Mouse (Mus musculus): Measurements from ENCODE around the gene Mei1. TPM values are rescaled to one million over a fixed set of nuclear protein-coding genes. Genes with fewer than 3 reads are reported as not detected.

Mei1 gene
- polyA plus RNA-seq, 1 experiment from 2014 or later: 0.05 TPM

DNA sequence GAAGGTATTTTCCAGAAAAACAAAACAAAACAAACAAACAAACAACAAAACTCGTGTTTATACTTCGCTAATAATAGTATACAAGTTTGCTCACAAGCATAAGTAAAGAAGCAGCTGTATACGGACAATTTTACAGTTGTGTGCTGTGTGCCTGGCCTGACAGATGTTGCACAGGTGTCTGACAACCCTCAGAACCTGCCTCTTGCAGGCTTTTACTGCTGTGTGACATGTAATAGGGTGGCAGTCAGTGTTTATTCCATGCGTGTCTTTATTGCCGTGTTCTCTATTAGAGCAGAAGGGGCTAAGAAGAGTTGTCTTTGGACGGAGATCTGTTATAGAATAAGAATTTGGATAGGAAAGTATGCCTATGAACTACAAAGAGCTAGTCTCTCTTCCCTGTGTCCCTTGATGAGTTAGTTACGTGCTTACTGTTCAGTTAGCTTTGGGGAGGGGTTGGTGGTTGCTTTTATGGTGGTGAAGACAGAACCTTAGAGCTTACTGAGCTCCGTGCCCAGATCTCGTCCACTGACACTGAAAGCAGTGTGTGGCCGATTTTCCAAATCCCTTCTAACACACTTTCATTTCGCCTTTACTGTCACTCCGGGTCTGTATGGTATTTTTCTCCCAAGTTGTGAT, 92.3 kb downstream of the Mei1 start:
- DNase-seq (ENCODE audit: low spot score): no peak
- H3K27me3 ChIP-seq (ENCODE audit: insufficient read depth, poor library complexity, severe bottlenecking): no peaks in the 10 kb centered on the region
- peaks cover 81% of the 10 kb centered on the region for H3K4me1 ChIP-seq
- no peak overlapping the region for H3K4me3 ChIP-seq
- H3K27ac ChIP-seq: no peak overlapping the region
- H3K36me3 ChIP-seq: no peaks in the 10 kb centered on the region
- 92% methylated on average over 12 of the region's 12 CpGs for WGBS
- no peaks in the 10 kb centered on the region for H3K9me3 ChIP-seq

DNA sequence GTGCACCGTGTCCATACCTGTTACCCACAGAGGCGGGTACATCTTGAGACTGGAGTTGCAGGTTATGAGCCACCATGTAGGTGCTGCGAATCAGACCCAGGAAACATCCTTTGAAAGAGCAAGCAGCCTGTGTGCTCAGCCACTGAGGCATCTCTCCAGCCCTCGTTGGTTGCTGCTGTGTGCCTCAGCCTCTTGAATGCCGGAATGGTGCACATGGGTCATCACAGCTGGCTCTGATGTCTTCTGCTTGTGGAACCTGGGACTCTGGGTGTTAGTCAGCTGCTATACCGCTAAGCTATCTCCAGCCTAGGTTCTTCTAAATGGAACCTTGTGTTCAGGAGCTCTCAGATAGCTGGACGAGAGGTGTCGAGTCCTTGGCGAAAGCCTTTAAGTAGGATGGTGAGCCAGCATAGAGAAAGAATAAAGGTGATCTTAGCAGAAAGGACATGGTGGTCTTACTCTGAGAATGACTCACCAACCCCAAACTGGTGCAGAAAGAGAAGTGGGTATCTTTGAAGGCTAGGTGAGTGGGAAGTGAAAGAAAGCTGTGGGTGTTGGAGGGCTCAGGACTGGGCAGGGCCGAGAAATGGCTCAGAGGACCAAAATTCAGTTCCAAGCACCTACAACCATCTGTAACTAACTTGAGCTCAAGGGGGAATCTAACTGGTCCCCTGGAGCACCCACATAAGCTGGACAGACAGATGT, 93.7 kb downstream of the Mei1 start:
- H3K9me3 ChIP-seq: no peaks in the 10 kb centered on the region
- no peak overlapping the region for H3K4me3 ChIP-seq
- no peaks in the 10 kb centered on the region for H3K36me3 ChIP-seq
- peaks cover 82% of the 10 kb centered on the region for H3K4me1 ChIP-seq
- H3K27me3 ChIP-seq (ENCODE audit: insufficient read depth, poor library complexity, severe bottlenecking): no peaks in the 10 kb centered on the region
- 72% methylated on average over 10 of the region's 10 CpGs for WGBS
- peak overlapping the region; percentile 52 for H3K27ac ChIP-seq
- no peak for DNase-seq (ENCODE audit: low spot score)

DNA sequence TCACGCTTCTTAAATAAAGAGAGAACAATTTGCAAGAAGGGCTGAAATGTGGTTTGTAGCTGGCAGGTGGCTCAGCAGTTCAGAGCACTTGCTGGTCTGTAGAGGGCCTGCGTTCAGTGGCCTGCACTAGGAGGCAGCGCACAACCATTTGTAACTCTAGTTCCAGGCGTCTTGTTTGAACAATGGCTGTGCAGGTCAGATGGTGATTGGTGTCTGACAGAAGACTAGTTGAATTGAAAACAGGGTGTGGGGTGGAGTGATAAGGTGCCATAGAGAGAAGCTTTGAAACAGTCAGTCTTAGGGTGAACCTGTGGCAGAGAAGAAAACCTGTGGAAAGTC, 94.2 kb downstream of the Mei1 start:
- Histone ChIP-seq H3K9me3 (no peaks in the 10 kb centered on the region), H3K27ac (peak overlapping the region; percentile 76), H3K27me3 (ENCODE audit: insufficient read depth, poor library complexity, severe bottlenecking) (no peaks in the 10 kb centered on the region), H3K4me1 (peaks cover 79% of the 10 kb centered on the region), H3K36me3 (no peaks in the 10 kb centered on the region), H3K4me3 (no peak overlapping the region)
- WGBS: 60% methylated on average over 4 of the region's 4 CpGs
- no peak for DNase-seq (ENCODE audit: low spot score)

DNA sequence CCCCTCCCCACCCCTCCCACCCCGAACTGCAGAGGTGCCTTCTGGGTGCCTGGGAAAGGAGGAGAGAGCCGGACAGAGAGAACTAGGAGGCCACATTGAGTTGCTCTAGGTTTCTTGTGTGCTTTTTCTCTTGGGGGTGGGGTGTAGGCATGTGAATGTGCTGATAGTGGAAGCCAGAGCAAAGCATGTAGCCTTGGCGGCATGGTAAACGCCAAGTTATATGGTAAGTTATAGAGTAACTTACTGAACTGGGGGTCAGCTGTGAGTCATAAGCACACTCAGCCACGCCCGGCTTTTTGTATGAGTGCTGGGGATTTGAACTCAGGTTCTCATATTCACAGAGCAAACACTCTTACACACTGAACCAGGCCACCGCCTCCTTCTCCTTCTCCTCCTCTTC, 94.7 kb downstream of the Mei1 start:
- peaks cover 75% of the 10 kb centered on the region for H3K4me1 ChIP-seq
- H3K9me3 ChIP-seq: no peaks in the 10 kb centered on the region
- WGBS: 71% methylated on average over 7 of the region's 7 CpGs
- no peaks in the 10 kb centered on the region for H3K27me3 ChIP-seq (ENCODE audit: insufficient read depth, poor library complexity, severe bottlenecking)
- peak overlapping the region; percentile 76 for H3K27ac ChIP-seq
- H3K4me3 ChIP-seq: no peak overlapping the region
- DNase-seq (ENCODE audit: low spot score): no peak
- no peaks in the 10 kb centered on the region for H3K36me3 ChIP-seq

DNA sequence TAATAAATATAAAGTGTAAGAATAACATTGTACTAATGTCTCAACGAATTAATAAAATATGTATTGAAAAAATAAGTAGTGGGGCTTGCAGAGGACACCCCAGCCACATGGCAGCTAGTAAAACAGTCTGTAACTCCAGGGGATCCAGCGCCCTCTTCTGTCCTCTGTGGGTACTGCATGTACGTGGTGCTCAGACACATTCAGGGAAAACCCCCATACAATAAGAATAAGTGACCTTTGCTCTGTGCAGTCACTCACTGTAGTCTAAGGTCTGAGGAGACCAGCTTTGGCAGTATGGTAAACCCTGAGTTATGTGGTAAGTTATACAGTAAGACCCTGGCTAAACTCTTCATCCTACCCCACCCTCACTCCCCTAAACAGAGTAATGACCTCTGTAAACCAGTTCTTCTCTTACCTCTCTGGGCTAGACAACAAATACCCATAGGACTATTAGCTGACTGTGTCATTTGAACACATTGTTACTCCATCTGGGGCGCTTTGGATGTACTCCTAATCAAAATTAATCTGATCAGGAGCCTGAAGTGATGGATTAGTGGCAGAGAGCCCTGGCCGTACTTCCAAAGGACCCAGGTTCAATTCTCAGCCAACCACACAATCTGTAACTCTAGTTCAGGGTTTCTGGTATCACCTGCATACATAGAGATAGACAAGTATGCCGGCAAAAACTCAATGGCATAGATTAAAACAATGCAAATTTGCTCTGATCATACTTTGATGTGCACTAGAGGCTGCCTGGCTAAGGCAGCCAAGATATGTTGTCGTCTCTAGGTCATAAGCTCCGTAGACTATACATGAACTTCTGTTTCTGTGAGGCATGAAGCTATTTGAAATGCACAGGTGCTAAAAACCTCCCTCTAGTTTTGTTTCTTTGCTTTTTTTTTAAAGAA, 95.8 kb downstream of the Mei1 start:
- H3K27ac ChIP-seq: peak overlapping the region; percentile 62; the same call in 1 of the 2 replicates
- DNase-seq (ENCODE audit: low spot score): peak; percentile 91
- H3K36me3 ChIP-seq: peaks cover 9% of the 10 kb centered on the region
- no peaks in the 10 kb centered on the region for H3K27me3 ChIP-seq (ENCODE audit: insufficient read depth, poor library complexity, severe bottlenecking)
- WGBS: 58% methylated on average over 8 of the region's 8 CpGs
- no peak overlapping the region for H3K4me3 ChIP-seq
- H3K9me3 ChIP-seq: no peaks in the 10 kb centered on the region
- H3K4me1 ChIP-seq: peaks cover 75% of the 10 kb centered on the region

DNA sequence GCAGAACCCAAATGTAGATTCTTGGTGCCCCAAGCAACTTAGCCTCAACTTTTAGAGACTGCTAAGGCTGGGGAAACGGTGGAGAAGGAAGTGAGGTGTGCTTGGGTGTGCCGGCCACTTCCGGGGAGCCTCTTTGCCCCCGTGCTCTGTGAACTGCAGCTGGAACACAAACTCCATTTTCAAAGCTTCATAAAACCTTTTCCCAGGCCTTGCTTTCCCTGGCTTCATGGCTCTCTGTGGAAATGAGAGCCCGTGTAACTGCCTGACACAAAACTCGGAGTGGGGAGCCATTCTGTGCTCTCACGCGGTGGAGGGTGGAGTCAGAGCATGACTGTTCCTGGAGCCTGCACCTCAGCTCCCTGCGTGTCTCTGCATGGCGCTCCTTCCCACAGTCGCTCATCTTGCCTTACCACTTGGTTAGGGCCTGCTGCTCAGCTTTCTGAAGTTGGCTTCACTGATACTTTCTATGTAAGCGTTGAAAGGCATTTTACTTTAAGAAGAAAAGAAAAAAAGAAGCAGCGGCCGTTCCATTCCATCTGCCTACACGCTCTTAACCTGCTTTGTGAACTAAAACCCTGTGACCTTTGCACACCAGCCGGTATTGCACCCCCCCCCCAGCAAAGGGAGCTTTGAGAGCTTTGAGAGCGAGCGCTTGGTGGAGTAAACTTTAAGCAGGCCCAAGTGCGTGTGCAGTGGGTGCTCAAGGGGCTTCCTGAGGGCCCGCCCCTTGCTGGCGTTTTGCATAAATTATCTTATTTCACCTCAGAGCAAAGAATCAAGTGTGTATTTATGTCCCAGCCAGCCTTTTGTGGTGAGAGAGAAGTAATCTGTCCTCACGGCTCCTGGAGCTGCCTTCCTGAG, 96.7 kb downstream of the Mei1 start:
- H3K27ac ChIP-seq: peak overlapping the region; percentile 62; the same call in 1 of the 2 replicates
- peaks cover 18% of the 10 kb centered on the region for H3K36me3 ChIP-seq
- no peaks in the 10 kb centered on the region for H3K27me3 ChIP-seq (ENCODE audit: insufficient read depth, poor library complexity, severe bottlenecking)
- no peak overlapping the region for H3K4me3 ChIP-seq
- peaks cover 73% of the 10 kb centered on the region for H3K4me1 ChIP-seq
- no peak for DNase-seq (ENCODE audit: low spot score)
- no peaks in the 10 kb centered on the region for H3K9me3 ChIP-seq
- 70% methylated on average over 22 of the region's 22 CpGs for WGBS

DNA sequence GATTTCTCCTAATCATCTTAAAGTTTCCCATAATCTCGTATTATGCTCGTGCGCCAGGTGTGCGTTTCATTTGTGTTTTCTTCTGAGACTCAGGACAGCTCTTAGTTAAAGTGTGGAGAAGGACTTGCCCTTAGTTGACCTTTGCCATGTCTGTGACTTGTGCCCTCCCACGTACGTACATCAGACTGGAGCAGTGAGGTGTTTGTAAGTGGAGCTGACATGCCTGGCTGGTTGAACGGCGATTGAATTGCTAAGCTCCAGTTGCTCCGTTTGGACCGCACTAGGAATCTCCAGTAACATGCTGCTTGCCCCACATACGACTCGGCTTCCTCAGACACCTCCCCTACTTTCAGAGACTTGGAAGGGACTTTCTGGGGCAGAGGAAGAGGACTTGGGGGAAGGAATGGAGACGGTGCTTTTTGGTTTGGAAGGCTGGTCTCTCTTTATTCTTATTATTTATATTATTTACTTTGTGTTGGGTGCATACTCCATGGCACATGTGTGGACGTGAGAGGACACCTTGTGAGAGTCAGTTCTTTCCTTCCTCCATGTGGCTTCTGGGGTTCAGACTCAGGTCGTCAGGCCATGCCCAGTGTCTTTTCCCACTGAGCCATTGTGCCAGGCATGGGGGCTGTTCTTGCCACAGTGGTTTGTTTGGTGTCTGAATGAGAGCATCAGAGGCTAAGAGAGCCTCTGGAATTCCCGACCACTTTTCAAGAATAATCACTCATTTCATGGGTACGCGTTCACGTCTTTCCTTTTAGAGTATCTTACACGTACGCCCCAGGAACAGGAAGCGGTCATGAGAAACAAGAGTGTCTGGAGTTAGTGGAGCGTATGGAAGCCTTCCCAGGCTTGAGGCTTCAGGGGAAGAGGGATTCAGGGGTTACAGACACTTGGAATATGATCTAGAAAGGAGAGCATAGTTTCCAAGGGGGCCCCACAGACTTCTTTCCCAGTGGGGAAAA, 97.7 kb downstream of the Mei1 start:
- DNase-seq (ENCODE audit: low spot score): no peak
- no peaks in the 10 kb centered on the region for H3K27me3 ChIP-seq (ENCODE audit: insufficient read depth, poor library complexity, severe bottlenecking)
- no peak overlapping the region for H3K4me3 ChIP-seq
- peaks cover 71% of the 10 kb centered on the region for H3K4me1 ChIP-seq
- H3K9me3 ChIP-seq: no peaks in the 10 kb centered on the region
- peaks cover 27% of the 10 kb centered on the region for H3K36me3 ChIP-seq
- H3K27ac ChIP-seq: peak overlapping the region; percentile 62; the same call in 1 of the 2 replicates
- WGBS: 61% methylated on average over 23 of the region's 23 CpGs

DNA sequence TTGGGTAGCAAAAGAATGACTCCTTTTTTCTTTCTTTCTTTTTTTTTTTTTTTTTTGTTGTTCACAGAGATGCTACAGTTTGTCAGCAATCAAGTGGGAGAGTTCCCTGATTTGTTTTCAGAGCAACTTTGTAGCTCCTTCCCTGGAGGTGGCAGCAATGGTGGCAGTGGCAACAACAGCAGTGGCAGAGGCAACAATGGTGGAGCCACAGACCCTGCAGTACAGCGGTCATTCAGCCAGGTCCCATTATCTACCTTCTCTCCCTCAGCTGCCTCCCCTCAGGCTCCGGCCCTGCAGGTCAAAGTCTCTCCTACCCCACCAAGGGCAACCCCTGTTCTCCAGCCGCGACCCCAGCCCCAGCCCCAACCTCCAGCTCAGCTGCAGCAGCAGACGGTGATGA, 99.9 kb downstream of the Mei1 start:
- peaks cover 55% of the 10 kb centered on the region for H3K4me1 ChIP-seq
- peaks cover 47% of the 10 kb centered on the region for H3K36me3 ChIP-seq
- H3K27me3 ChIP-seq (ENCODE audit: insufficient read depth, poor library complexity, severe bottlenecking): no peaks in the 10 kb centered on the region
- H3K27ac ChIP-seq: peak overlapping the region; percentile 43
- WGBS: 80% methylated on average over 5 of the region's 5 CpGs
- H3K4me3 ChIP-seq: no peak overlapping the region
- no peaks in the 10 kb centered on the region for H3K9me3 ChIP-seq
- no peak for DNase-seq (ENCODE audit: low spot score)

DNA sequence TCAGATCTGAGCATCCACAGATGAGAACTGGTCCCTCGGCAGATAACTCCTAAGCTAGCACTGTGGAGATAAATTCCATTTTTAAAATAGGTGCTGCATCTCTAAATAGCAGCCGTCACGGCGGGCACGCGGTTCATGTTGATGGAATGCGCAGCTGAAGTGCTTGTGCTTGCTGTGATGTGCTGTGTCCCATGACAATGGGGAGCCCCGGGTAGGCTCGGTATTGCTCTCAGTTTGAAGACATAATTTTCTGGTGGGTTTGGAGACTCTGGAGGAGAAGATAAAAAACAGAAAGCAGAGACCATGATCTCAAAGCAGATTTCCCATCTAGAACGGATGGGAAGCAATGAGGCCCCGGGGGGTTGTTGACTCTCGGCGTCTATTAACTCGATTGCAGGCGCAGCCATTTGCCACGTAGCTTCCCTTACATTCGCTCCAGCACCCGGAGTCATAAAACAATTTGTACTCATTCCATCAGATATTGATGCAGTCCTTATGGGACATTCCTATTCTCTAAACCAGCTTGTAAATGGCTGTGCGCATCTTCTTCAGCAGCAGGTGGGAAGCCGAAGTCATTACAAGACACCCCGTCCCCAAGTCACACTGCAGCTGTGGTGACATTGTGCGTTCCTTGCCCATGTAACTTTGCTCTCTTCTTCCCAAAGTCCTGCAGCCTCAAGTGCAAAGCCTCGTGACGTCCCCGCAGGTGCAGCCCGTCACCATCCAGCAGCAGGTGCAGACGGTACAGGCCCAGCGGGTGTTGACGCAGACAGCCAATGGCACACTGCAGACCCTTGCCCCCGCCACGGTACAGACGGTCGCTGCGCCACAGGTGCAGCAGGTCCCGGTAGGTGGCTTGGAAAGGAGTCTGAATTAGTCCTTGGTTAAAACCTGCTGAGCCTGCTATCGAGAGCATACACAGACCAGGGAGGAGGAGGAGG, 100.9 kb downstream of the Mei1 start:
- peak overlapping the region; percentile 43 for H3K27ac ChIP-seq
- H3K27me3 ChIP-seq (ENCODE audit: insufficient read depth, poor library complexity, severe bottlenecking): no peaks in the 10 kb centered on the region
- peaks cover 58% of the 10 kb centered on the region for H3K36me3 ChIP-seq
- no peak for DNase-seq (ENCODE audit: low spot score)
- no peaks in the 10 kb centered on the region for H3K9me3 ChIP-seq
- peaks cover 47% of the 10 kb centered on the region for H3K4me1 ChIP-seq
- WGBS: 79% methylated on average over 36 of the region's 36 CpGs
- H3K4me3 ChIP-seq: no peak overlapping the region

DNA sequence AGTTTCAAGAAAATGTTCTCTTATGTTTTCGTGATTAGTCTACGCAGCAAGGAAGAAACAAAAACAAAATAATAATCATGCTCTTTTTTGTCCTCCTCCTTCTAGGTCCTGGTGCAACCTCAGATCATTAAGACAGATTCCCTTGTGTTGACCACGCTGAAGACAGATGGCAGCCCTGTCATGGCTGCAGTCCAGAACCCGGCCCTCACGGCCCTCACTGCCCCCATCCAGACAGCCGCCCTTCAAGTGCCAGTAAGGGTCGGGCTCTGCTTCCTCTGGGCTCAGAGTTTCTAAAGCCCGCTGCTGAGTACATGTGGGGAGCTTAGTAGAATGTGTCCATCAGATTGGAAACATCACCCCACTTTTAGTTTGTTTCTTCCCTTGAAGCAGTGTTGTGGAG, 102.9 kb downstream of the Mei1 start:
- 87% methylated on average over 8 of the region's 8 CpGs for WGBS
- no peak overlapping the region for H3K4me3 ChIP-seq
- no peak overlapping the region for H3K27ac ChIP-seq
- peaks cover 28% of the 10 kb centered on the region for H3K4me1 ChIP-seq
- H3K27me3 ChIP-seq (ENCODE audit: insufficient read depth, poor library complexity, severe bottlenecking): no peaks in the 10 kb centered on the region
- peaks cover 77% of the 10 kb centered on the region for H3K36me3 ChIP-seq
- DNase-seq (ENCODE audit: low spot score): no peak
- H3K9me3 ChIP-seq: no peaks in the 10 kb centered on the region

DNA sequence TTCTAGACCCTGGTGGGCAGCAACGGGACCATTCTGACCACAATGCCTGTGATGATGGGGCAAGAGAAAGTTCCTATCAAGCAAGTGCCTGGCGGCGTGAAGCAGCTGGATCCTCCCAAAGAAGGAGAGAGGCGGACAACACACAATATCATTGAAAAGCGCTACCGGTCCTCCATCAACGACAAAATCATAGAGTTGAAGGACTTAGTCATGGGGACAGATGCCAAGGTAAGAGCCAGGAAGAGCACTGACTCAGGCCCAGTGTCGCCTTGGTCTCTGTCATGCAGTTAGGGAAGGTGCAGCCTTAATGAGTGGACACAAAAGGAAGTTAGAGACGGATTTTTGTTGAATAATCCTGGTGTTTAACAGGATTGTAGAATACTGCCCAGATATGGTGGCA, 105.3 kb downstream of the Mei1 start:
- Histone ChIP-seq H3K27me3 (ENCODE audit: insufficient read depth, poor library complexity, severe bottlenecking) (no peaks in the 10 kb centered on the region), H3K36me3 (peaks cover 97% of the 10 kb centered on the region), H3K9me3 (no peaks in the 10 kb centered on the region), H3K4me3 (no peak overlapping the region), H3K27ac (no peak overlapping the region), H3K4me1 (peaks cover 12% of the 10 kb centered on the region)
- 96% methylated on average over 9 of the region's 9 CpGs for WGBS
- no peak for DNase-seq (ENCODE audit: low spot score)

Data from heart, embryonic 10.5 days (tissue).